ENCODE assay signal across 11 mouse cellular contexts in genomic region chr9:104088555-104088954, GRCm38 (mm10). TPM values are rescaled to one million over a fixed set of nuclear protein-coding genes. Genes with fewer than 3 reads are reported as not detected.
A peak's percentile ranks its signal among the peaks of the same experiment; 100 is the strongest.
DNase-seq lines count a peak whose midpoint lies in the region; ATAC-seq lines count a peak whose summit lies in the region.
"Had no signal": no experiment of that assay in that cellular context is flagged by ENCODE, and none has a peak within 500 bp of the region (broad histone marks: within the 10 kb centered on the region; RNA-seq: fewer than 3 reads in every experiment).

No protein-coding gene starts in this region.

- H3K4me1 ChIP-seq in kidney, embryonic 16.5 days (ENCODE audit: insufficient read depth, low read length) = no peaks in the 10 kb centered on the region

- H3K27ac ChIP-seq in kidney, embryonic 16.5 days (ENCODE audit: low read length) = peak overlapping the region; percentile 27; the same call in 1 of the 2 replicates

- H3K9ac ChIP-seq in kidney, embryonic 16.5 days (replicated peaks; ENCODE audit: low read length) = no peak overlapping the region

- peak; percentile 7 for DNase-seq in gastrocnemius, adult 18-20 months (ENCODE audit: low spot score)
- DNase-seq in gastrocnemius, adult 8-10 months (ENCODE audit: low spot score in 2 of 2) = no peak
- DNase-seq in 3134 (ENCODE audit: extremely low read depth, insufficient read length, low spot score) = peak; percentile 49
- DNase-seq in fibroblast of lung, adult 2 months (ENCODE audit: low read depth) = peak; percentile 74
- DNase-seq in embryo, embryonic 9.5 days (ENCODE audit: extremely low spot score) = no peak
- DNase-seq in left cerebral cortex, adult 18-20 months (ENCODE audit: low spot score in 2 of 2) = no peak
- DNase-seq in cerebellum, adult 18-20 months = no peak

- no peak overlapping the region for H3K4me3 ChIP-seq in kidney, embryonic 16.5 days (ENCODE audit: low read length)

- WGBS in kidney, embryonic 16.5 days = 59% methylated on average over 8 of the region's 8 CpGs

- no peaks in the 10 kb centered on the region for H3K36me3 ChIP-seq in kidney, embryonic 16.5 days (ENCODE audit: insufficient read depth, low read length)

- H3K27me3 ChIP-seq in kidney, embryonic 16.5 days (ENCODE audit: insufficient read depth, low read length) = no peaks in the 10 kb centered on the region
- H3K27me3 ChIP-seq: CH12.LX had no signal

- H3K4me2 ChIP-seq in kidney, embryonic 16.5 days (replicated peaks; ENCODE audit: low read depth, low read length) = no peak overlapping the region

- no peaks in the 10 kb centered on the region for H3K9me3 ChIP-seq in kidney, embryonic 16.5 days (ENCODE audit: low read length)

- no peak for ATAC-seq in kidney, embryonic 16.5 days (ENCODE audit: low FRiP score, low TSS enrichment)

RNA-seq across cellular contexts. Expression of gene Acad11, which starts 25.4 kb away (rescaled TPM):
- 10 to 100 TPM; 48.3 to 51.8 TPM for total RNA-seq in gastrocnemius, adult 18-20 months (2021)
- 10 to 100 TPM; 44.8 to 52.2 (median 51.3) TPM for total RNA-seq in gastrocnemius, adult 8-10 months (2022)
- 15.7 and 19.0 TPM in 2 replicates for polyA plus RNA-seq in kidney, embryonic 16.5 days (2015; fragmentation: Nextera tagmentation; extraction: Ambion mirVana)
- total RNA-seq in left cerebral cortex, adult 18-20 months (2021) = 10 to 100 TPM; 20.3 to 22.7 TPM

RNA-seq across cellular contexts. Expression of gene Uba5, which starts 25.6 kb away (rescaled TPM):
- total RNA-seq in gastrocnemius, adult 18-20 months (2021) = 10 to 100 TPM; 10.2 to 12.8 TPM
- total RNA-seq in gastrocnemius, adult 8-10 months (2022) = 10 to 100 TPM; 11.0 to 14.9 (median 12.4) TPM
- polyA plus RNA-seq in kidney, embryonic 16.5 days (2015; fragmentation: Nextera tagmentation; extraction: Ambion mirVana) = 46.2 and 48.9 TPM in 2 replicates
- 10 to 100 TPM; 39.2 to 44.2 TPM for total RNA-seq in left cerebral cortex, adult 18-20 months (2021)

RNA-seq across cellular contexts. Expression of gene Ackr4, which starts 38.2 kb away (rescaled TPM):
- under 1 TPM; 0.21 to 0.32 TPM for total RNA-seq in gastrocnemius, adult 18-20 months (2021)
- under 1 TPM in 3 of 4 experiments, not detected in 1; 0.24 to 0.40 (median 0.29) TPM for total RNA-seq in gastrocnemius, adult 8-10 months (2022)
- polyA plus RNA-seq in kidney, embryonic 16.5 days (2015; fragmentation: Nextera tagmentation; extraction: Ambion mirVana) = 1.9 and 2.0 TPM in 2 replicates
- total RNA-seq in left cerebral cortex, adult 18-20 months (2021) = under 1 TPM in 1 of 2 experiments, not detected in 1; 0.21 TPM

RNA-seq across cellular contexts. Expression of gene Gm28305, which starts 48.1 kb away (rescaled TPM):
- not detected for total RNA-seq in gastrocnemius, adult 18-20 months (2021)
- total RNA-seq in gastrocnemius, adult 8-10 months (2022) = not detected
- not detected in 2 replicates for polyA plus RNA-seq in kidney, embryonic 16.5 days (2015; fragmentation: Nextera tagmentation; extraction: Ambion mirVana)
- not detected for total RNA-seq in left cerebral cortex, adult 18-20 months (2021)
- total RNA-seq: CH12.LX; common myeloid progenitor, adult 5-6 weeks; left cerebral cortex, postnatal 14 days had no signal

Comparison
In these comparisons a context has a peak if more than half of its experiments do, and no peak if none do; other contexts are left out.
1. DNase-seq: peak in gastrocnemius, adult 18-20 months (single experiment), 3134 (single experiment) and fibroblast of lung, adult 2 months (single experiment); none in gastrocnemius, adult 8-10 months (0 of 2), embryo, embryonic 9.5 days (single experiment), left cerebral cortex, adult 18-20 months (0 of 2) and cerebellum, adult 18-20 months (0 of 2).